Mouse (Mus musculus) heart, adult 9 months (tissue): ENCODE results near the gene D130052B06Rik.

Source experiments
- DNase-seq, 2 experiments: peaks; one replicate each; pipeline ENCODE4 v3.0.0; 2022; ENCODE audit warnings: low spot score in 2 of 2

D130052B06Rik gene

DNA sequence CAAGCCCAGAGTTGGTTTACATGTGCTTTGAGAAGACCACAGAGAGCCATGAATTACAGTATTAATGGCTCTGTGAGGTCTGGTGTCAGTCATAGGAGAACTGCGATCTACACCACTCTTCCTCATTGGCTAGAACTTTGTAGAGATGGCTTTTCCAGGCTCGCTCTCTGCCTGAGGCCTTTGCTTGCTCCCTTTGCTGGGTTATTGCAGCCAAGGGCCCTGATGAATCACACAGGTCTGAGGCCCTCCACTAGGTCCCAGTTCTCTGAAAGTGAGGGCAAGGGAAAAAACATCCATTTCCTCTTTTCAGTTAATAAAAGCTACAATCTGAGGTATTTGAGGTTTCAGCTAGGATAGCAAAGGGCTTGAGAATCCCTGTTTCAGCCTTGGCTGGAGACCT, 64.5 kb downstream of the D130052B06Rik start:
- no peak for DNase-seq

DNA sequence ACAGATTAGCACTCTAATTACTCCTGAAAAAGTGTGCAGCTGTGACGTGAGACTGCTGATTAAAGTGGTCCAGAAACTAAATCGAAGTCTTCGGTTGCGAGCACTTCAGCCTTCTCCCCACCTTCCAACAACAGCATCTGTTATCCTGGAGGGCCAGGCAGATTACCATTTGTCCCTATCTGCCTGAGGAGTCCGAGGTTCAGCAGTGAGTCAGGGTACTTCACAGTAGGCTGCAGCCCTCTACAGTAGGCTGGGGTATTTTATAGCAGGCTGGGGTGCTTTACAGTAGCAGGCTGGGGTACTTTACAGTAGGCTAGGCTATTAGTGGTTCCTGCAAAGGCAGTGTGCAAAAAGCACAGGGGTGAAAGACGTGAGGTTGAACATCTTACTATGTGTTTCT, 69.3 kb downstream of the D130052B06Rik start:
- DNase-seq, result no peak

DNA sequence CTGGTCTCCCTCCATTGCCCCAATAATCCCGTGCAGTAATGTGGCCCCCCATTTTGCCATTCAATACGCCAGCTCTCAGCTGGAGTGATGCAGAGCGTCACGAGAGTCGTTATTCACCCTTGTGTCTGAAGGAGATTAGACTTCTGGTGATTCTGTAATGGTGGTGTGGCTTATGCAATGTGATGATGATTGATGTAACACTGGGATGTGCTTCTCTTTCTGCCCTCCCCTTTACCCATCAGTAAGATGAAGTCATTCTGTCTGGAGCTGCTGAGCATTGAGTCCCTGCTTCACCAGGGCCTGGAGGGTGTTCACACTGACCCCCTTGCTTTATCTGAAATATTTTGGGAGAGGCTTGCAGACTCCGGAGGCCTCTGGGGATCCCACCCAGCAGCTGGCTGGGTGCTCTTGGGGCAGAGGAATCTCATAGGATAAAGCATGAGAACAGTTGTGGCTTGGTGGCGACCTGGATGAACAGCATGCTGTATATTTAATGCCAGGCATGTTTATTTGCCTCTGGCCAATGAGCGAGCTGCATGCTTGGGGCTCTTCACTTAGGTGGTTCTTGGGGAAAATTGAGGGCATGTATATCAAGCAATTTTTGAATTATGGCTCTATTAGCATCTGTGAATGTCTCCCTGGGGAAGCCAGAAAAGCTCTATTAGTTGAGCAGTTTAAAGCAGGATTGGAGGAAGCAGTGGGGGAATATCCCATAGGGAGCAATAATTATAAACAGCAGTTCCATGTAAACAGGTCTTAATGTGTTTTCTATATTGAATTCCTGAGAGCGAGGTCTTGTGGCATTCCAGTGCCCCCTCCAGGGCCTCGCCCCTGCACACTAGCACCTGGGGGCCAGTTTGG, 71.2 kb downstream of the D130052B06Rik start:
- no peak for DNase-seq
